Mouse (Mus musculus) C2C12 (cell line): Measurements from ENCODE around the gene Tspo2. TPM values are rescaled to one million over a fixed set of nuclear protein-coding genes. Genes with fewer than 3 reads are reported as not detected.

ENCODE experiments used
- H3K27me3 ChIP-seq: one replicate; pipeline ENCODE4 v1.6.1; 2011; ENCODE audit not compliant: control insufficient read depth, insufficient read depth, insufficient read length
- H3K36me3 ChIP-seq: one replicate; pipeline ENCODE4 v1.6.1; 2011; ENCODE audit not compliant: control insufficient read depth, insufficient read depth
- H3K4me3 ChIP-seq: one replicate; pipeline ENCODE4 v1.5.1; 2011; ENCODE audit warnings: mild to moderate bottlenecking, control low read depth; ENCODE audit not compliant: poor library complexity, insufficient read depth, severe bottlenecking
- H3K79me2 ChIP-seq: one replicate; pipeline ENCODE4 v1.6.1; 2011; ENCODE audit not compliant: control insufficient read depth, insufficient read depth
- H3K79me3 ChIP-seq: one replicate; pipeline ENCODE4 v1.6.1; 2011; ENCODE audit warnings: low read depth, control low read depth
- H3ac ChIP-seq: one replicate; pipeline ENCODE3; 2011; ENCODE audit warnings: low read depth; ENCODE audit not compliant: control insufficient read depth, insufficient read length
- CEBPB ChIP-seq: IDR thresholded peaks from one replicate; pipeline ENCODE4 v1.6.1; 2011; ENCODE audit warnings: low read depth, mild to moderate bottlenecking, control low read depth, moderate library complexity
- CTCF ChIP-seq: IDR thresholded peaks from one replicate; pipeline ENCODE4 v1.5.1; 2011; ENCODE audit not compliant: control insufficient read depth, insufficient read depth, insufficient read length
- FOSL1 ChIP-seq: IDR thresholded peaks from one replicate; pipeline ENCODE4 v1.8.0; 2011; ENCODE audit warnings: mild to moderate bottlenecking, low read length; ENCODE audit not compliant: poor library complexity, insufficient read depth, severe bottlenecking
- MAX ChIP-seq: IDR thresholded peaks from one replicate; pipeline ENCODE4 v1.6.1; 2011; ENCODE audit warnings: mild to moderate bottlenecking, control low read depth
- MYOD1 ChIP-seq: IDR thresholded peaks from one replicate; pipeline ENCODE4 v1.6.1; 2011; ENCODE audit warnings: low read depth; ENCODE audit not compliant: control insufficient read depth, insufficient read length
- MYOG ChIP-seq: IDR thresholded peaks from one replicate; pipeline ENCODE4 v1.6.1; 2011; ENCODE audit not compliant: control insufficient read depth, insufficient read length; ENCODE audit errors: extremely low read depth
- USF1 ChIP-seq: IDR thresholded peaks from one replicate; pipeline ENCODE4 v1.6.1; 2011; ENCODE audit warnings: low read depth, mild to moderate bottlenecking, control low read depth, moderate library complexity
- polyA plus RNA-seq: library from polyadenylated mRNA; unstranded; fragments of >200 nt; fragmentation: generic; extraction: Trizol; gene quantifications from one replicate; pipeline ENCODE4 v1.2.1, GENCODE M21; 2012; ENCODE audit warnings: missing spikeins

Gene Tspo2
- polyA plus RNA-seq, 1 experiment = not detected

DNA sequence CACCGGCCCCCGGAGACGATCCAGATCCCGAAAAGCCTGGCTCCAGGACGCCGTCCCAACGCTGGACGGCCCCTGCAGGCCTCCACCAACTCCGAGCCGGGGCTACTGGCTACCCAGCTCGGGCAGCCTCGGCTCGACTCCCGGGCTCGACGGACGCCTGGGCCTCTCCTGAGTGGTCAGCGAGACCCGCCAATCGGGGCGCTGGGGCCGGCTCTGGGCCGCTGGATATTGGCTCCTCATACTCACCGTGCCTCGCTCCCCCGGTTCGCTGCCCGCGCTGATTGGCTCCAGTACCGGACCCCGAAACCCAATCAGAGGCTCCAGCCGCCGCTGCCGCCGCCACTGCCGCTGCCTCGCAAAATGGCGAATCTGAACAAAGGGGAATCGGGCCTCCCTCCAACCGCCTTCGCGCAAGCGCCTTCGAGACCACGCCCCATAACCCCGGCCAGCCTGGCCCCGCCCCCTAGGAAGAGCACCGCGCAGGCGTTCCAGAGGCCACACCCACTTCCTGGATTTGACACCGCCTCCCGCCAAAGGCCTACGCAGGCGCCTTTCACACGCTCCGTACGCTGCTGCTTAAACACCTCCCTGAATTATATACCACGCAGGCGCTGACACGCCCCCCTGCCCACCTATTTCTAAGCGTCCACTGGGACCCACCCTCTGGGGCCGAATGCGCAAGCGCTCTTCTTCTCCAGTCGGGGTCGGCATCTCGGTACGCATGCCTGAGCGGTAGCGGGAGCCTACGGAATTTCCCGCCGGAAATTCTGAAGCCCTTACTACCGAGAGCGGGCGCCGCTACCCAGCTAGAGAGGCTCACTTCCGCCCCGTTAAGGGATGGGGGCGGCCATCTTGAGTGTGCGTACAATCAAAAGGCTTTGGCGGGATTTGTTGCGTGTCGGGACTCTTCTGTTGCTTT, 41.7 kb downstream of the Tspo2 start, which contains the start of the genes Nfya and Oard1:
TSS of gene Nfya (minus strand) at position 527 of the 919 bp plus-strand sequence.
TSS of gene Oard1 (plus strand) at position 635 of the 919 bp plus-strand sequence.
- TF ChIP-seq MAX = peak; percentile 88
- TF ChIP-seq USF1 = no peak
- Histone ChIP-seq H3K36me3 (peaks cover 19% of the 10 kb centered on the region), H3K27me3 (no peaks in the 10 kb centered on the region), H3K79me2 (peaks cover 69% of the 10 kb centered on the region), H3K79me3 (peaks cover 54% of the 10 kb centered on the region), H3ac (peak within 1 kb of the TSS; percentile 97), H3K4me3 (peak within 1 kb of the TSS; percentile 83)

DNA sequence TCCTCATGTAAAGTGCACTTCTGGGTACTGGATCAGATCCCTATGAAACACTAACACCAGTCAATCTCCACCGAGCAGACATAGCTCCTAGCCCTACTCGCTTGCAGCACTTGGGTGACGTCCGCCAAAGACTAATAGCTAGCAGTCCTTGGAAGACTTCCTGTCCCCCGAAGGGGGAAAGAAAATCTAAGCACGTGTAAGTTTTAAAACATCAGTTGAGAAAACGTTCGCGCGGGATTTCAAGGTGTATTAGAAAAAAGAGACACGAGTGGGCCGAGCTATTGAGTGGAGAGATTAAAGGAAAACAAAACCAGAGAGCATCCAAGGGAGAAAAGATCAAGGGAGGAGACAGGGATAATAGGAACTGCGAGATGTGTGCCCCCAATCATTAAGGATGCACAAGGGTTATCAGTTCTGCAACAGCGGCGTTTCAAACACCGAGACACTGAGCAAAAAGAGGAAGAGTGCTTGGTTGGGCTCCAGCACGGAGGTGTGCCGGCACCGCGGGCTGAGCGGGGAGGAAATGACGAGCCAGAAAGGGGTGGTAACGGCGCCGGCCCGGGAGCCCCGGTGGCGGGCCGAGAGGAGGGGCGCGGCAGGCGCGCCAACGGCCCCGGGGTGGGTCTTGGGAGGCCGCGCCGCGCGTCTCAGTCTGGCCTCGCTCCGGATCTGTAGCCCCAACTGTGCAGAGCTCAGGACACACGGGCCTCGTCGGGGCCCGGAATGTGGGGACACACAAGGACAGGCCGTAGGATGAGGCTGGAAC, 42.6 kb downstream of the Tspo2 start:
- Histone ChIP-seq H3K79me3 (peaks cover 62% of the 10 kb centered on the region), H3K36me3 (peaks cover 26% of the 10 kb centered on the region), H3K4me3 (peak overlapping the region; percentile 83), H3K79me2 (peaks cover 78% of the 10 kb centered on the region), H3ac (peak overlapping the region; percentile 97), H3K27me3 (no peaks in the 10 kb centered on the region)
- no peak for TF ChIP-seq MYOG

DNA sequence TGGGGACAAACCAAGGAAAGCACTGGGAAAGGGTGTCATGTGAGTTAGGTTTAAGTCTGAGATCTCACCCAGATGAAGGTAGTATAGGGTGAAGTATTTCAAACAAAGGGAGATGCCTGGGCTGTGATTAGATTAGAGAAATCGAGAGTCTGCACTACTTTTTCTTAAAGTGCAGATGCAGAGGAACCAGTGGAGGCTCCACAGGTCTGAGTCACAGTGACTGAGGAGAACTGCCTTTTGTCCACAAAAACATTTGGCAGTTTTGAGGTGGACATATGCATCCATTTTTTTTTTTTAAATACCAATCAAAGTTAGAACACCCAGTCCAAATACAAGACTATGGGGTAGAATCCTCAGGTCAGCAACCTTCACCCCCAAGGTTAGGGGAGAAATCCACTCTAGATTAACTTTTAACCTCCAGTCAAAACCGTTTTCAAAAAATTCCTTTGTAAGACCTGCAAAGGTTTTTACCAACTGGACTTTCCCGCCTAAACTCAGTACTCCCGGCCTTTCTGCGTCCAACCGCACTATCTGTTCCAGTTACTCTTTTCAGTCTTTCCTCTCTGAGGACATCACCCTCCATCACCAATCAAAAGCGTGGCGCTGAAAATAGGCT, 43.3 kb downstream of the Tspo2 start:
- TF ChIP-seq MYOD1 (no peak), MAX (no peak), CTCF (no peak), MYOG (no peak), CEBPB (no peak), FOSL1 (no peak), USF1 (no peak)
- H3K36me3 ChIP-seq = peaks cover 27% of the 10 kb centered on the region
- no peaks in the 10 kb centered on the region for H3K27me3 ChIP-seq
- peak overlapping the region; percentile 83 for H3K4me3 ChIP-seq
- H3K79me2 ChIP-seq = peaks cover 81% of the 10 kb centered on the region
- H3ac ChIP-seq = peak overlapping the region; percentile 97
- H3K79me3 ChIP-seq = peaks cover 64% of the 10 kb centered on the region

DNA sequence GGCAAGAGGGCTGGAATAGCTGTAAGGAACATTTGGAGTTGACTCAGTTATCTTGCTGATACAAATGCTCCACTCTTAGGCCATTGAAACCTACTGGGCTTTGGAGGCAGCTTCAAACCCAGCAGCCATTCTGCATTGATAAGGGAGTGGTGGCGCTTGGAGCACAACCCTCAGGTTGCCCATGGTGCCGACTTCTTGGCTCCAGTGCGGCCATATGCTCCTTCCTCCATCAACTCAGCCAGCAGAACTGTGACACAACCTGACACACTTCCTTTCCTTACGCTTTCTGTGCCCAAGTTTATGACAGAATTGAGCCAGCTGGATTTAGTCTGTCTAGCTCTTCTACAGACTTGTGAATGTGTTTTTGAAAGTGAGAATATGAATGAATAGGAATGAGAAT, 44.2 kb downstream of the Tspo2 start:
- H3ac ChIP-seq = no peak overlapping the region
- no peak for TF ChIP-seq MYOD1
- TF ChIP-seq FOSL1 = no peak
- no peak for TF ChIP-seq MAX
- TF ChIP-seq CTCF = no peak
- peaks cover 85% of the 10 kb centered on the region for H3K79me2 ChIP-seq
- H3K27me3 ChIP-seq = no peaks in the 10 kb centered on the region
- peaks cover 70% of the 10 kb centered on the region for H3K79me3 ChIP-seq
- peaks cover 28% of the 10 kb centered on the region for H3K36me3 ChIP-seq
- no peak overlapping the region for H3K4me3 ChIP-seq

DNA sequence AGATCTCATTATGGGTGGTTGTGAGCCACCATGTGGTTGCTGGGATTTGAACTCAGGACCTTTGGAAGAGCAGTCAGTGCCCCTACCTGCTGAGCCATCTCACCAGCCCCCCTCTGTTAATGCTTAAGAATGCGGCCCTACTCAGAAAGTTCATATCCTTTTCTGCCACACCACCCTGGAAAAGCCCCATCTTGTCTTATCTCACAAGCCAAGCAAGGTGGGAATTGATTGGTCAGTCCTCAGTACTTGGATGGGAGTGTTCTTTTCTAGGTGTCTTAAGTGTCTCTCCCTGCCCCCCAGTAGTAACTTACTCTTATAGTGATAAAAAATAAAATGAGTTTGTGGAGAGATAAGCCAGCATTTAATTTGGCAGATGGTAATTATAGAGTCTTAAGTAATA, 46.6 kb downstream of the Tspo2 start:
- Histone ChIP-seq H3ac (no peak overlapping the region), H3K27me3 (no peaks in the 10 kb centered on the region), H3K79me2 (peaks cover 93% of the 10 kb centered on the region), H3K4me3 (no peak overlapping the region), H3K79me3 (peaks cover 78% of the 10 kb centered on the region), H3K36me3 (peaks cover 32% of the 10 kb centered on the region)
- TF ChIP-seq MYOG = no peak
- no peak for TF ChIP-seq CTCF
- no peak for TF ChIP-seq MAX
- no peak for TF ChIP-seq FOSL1
- TF ChIP-seq MYOD1 = no peak
- TF ChIP-seq CEBPB = no peak
- TF ChIP-seq USF1 = no peak
